8 mouse cellular contexts compared by ENCODE assay signal in the genomic region with DNA sequence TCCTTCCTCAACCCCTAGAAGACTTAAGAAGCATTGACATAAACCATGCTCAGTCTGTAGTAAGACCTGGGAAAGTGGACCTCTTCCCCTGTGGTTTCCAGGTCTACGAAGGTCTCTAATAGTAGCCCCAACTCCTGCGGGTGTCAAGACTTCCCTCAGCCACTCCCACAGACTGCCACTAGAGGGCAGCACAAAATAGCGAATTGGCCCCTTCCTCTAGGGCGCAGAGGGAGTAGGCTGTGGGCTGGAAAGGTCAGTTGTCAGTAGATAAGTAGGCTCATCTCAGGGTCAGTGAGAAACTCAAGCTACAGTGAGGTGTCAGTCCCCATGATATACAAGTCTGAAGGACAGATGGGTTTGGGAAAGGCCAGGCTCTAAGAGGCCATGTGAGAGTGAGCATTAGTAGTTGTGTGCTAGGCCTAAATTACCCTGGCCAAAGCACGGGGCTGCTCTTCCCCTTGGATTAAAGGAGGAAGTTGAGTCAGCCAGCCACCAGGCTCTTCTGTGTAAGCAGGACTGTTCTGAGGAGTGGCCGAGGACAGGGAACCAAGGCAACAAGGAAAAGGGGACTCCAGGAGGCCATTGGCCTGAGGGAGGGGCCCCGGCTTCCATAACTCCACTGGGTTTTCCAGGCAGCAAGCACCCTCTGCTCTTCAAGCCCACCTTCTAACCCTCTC. TPM values are rescaled to one million over a fixed set of nuclear protein-coding genes. Genes with fewer than 3 reads are reported as not detected.
DNase-seq lines count a peak whose midpoint lies in the region; ATAC-seq and TF ChIP-seq lines count a peak whose summit lies in the region.

No protein-coding gene starts in this region.

- H3K4me1 ChIP-seq in intestine, postnatal 0 days (replicated peaks; ENCODE audit: control insufficient read depth, insufficient read depth, low read length) = no peaks in the 10 kb centered on the region
- peaks cover 8% of the 10 kb centered on the region for H3K4me1 ChIP-seq in limb, embryonic 13.5 days
- H3K4me1 ChIP-seq in midbrain, embryonic 16.5 days (ENCODE audit: control insufficient read depth, insufficient read depth, low read length) = peaks cover 32% of the 10 kb centered on the region
- H3K4me1 ChIP-seq in spleen, adult 2 months (ENCODE audit: control insufficient read depth, insufficient read depth, insufficient read length) = no peaks in the 10 kb centered on the region

- peak; percentile 94 for TF ChIP-seq CTCF in intestine, postnatal 0 days (IDR thresholded peaks at IDR 0.05; ENCODE audit: low read depth)
- TF ChIP-seq CTCF in spleen, adult 2 months (IDR thresholded peaks at IDR 0.05; ENCODE audit: extremely low read depth, insufficient read depth, insufficient read length, insufficient replicate concordance) = peak; percentile 90; the same call in 1 of the 2 replicates

- no peak overlapping the region for H3K4me2 ChIP-seq in intestine, postnatal 0 days (replicated peaks; ENCODE audit: low read depth)
- H3K4me2 ChIP-seq in limb, embryonic 13.5 days (replicated peaks) = no peak overlapping the region
- H3K4me2 ChIP-seq in midbrain, embryonic 16.5 days (ENCODE audit: low read length) = peak overlapping the region; percentile 82

- no peak for TF ChIP-seq POLR2A in spleen, adult 2 months (IDR thresholded peaks at IDR 0.05; ENCODE audit: low read depth, low read length)

- H3K4me3 ChIP-seq in intestine, postnatal 0 days (ENCODE audit: low read depth, low read length) = no peak overlapping the region
- H3K4me3 ChIP-seq in limb, embryonic 13.5 days = no peak overlapping the region
- H3K4me3 ChIP-seq in midbrain, embryonic 16.5 days (ENCODE audit: low read depth, low read length) = peak overlapping the region; percentile 78
- no peak overlapping the region for H3K4me3 ChIP-seq in spleen, adult 2 months (ENCODE audit: extremely low read depth, insufficient read depth, insufficient read length)

- DNase-seq in urinary bladder, adult 18-20 months (ENCODE audit: low spot score in 2 of 2) = peak; percentile 53 to 57
- DNase-seq in urinary bladder, postnatal 10 days (ENCODE audit: low spot score) = no peak
- DNase-seq in embryo, embryonic 10 days (ENCODE audit: low spot score) = peak; percentile 93
- peak; percentile 65 to 80 for DNase-seq in gastrocnemius, postnatal 4 days (ENCODE audit: low spot score in 2 of 2)
- DNase-seq in spleen, adult 2 months (ENCODE audit: low read depth in 1 of 2, low spot score in 2 of 2) = peak; percentile 46 to 76

- ATAC-seq in intestine, postnatal 0 days = 0 out of 2 replicates have a peak, but pooled peaks have one; percentile 19
- ATAC-seq in limb, embryonic 13.5 days (ENCODE audit: low FRiP score, low read depth) = 0 out of 2 replicates have a peak, but pooled peaks have one; percentile 15
- ATAC-seq in midbrain, embryonic 16.5 days = no peak

- H3K27ac ChIP-seq in intestine, postnatal 0 days (ENCODE audit: low read depth, low read length) = no peak overlapping the region
- no peak overlapping the region for H3K27ac ChIP-seq in limb, embryonic 13.5 days
- peak overlapping the region; percentile 94 for H3K27ac ChIP-seq in midbrain, embryonic 16.5 days (ENCODE audit: low read length)
- H3K27ac ChIP-seq in spleen, adult 2 months (ENCODE audit: insufficient read depth, low read length) = no peak overlapping the region

- H3K9me3 ChIP-seq in intestine, postnatal 0 days (ENCODE audit: control insufficient read depth) = no peaks in the 10 kb centered on the region
- no peaks in the 10 kb centered on the region for H3K9me3 ChIP-seq in limb, embryonic 13.5 days
- H3K9me3 ChIP-seq in midbrain, embryonic 16.5 days (replicated peaks; ENCODE audit: control insufficient read depth, low read length, poor library complexity, severe bottlenecking) = no peaks in the 10 kb centered on the region

- peaks cover 35% of the 10 kb centered on the region for H3K27me3 ChIP-seq in intestine, postnatal 0 days (replicated peaks; ENCODE audit: control insufficient read depth, insufficient read depth, low read length)
- peaks cover 51% of the 10 kb centered on the region for H3K27me3 ChIP-seq in limb, embryonic 13.5 days
- H3K27me3 ChIP-seq in midbrain, embryonic 16.5 days (ENCODE audit: control insufficient read depth, insufficient read depth, low read depth, low read length) = no peaks in the 10 kb centered on the region
- peaks cover 2% of the 10 kb centered on the region; the same call in 1 of the 2 replicates for H3K27me3 ChIP-seq in spleen, adult 2 months (ENCODE audit: control insufficient read depth, insufficient read depth, low read length)

- H3K9ac ChIP-seq in intestine, postnatal 0 days (ENCODE audit: low read depth, low read length) = no peak overlapping the region
- H3K9ac ChIP-seq in limb, embryonic 13.5 days = no peak overlapping the region
- peak overlapping the region; percentile 96 for H3K9ac ChIP-seq in midbrain, embryonic 16.5 days (ENCODE audit: low read depth, low read length)

- no peaks in the 10 kb centered on the region for H3K36me3 ChIP-seq in intestine, postnatal 0 days (ENCODE audit: control insufficient read depth, insufficient read depth)
- no peaks in the 10 kb centered on the region for H3K36me3 ChIP-seq in limb, embryonic 13.5 days
- H3K36me3 ChIP-seq in midbrain, embryonic 16.5 days (ENCODE audit: control insufficient read depth, insufficient read depth, low read length) = no peaks in the 10 kb centered on the region
- H3K36me3 ChIP-seq in spleen, adult 2 months (ENCODE audit: control insufficient read depth, insufficient read depth, low read length) = no peaks in the 10 kb centered on the region

- WGBS in intestine, postnatal 0 days = 27% methylated on average over 7 of the region's 7 CpGs
- WGBS in limb, embryonic 13.5 days = 22% methylated on average over 7 of the region's 7 CpGs
- WGBS in midbrain, embryonic 16.5 days = 26% methylated on average over 7 of the region's 7 CpGs
- WGBS in spleen, adult 2 months = 32% methylated on average over 7 of the region's 7 CpGs

RNA-seq across cellular contexts. Expression of a gene that starts 9.5 kb away (rescaled TPM):
- not detected for total RNA-seq in gastrocnemius, postnatal 4 days (2021)
- polyA plus RNA-seq in intestine, postnatal 0 days (2015; fragmentation: Nextera tagmentation; extraction: Ambion mirVana) = not detected in 2 replicates
- not detected in 2 replicates for polyA plus RNA-seq in limb, embryonic 13.5 days (2015; fragmentation: Nextera tagmentation; extraction: Ambion mirVana)
- not detected in 2 replicates for polyA plus RNA-seq in midbrain, embryonic 16.5 days (2015; fragmentation: Nextera tagmentation; extraction: Ambion mirVana)
- polyA plus RNA-seq in spleen, adult 2 months (2012; rRNA removed) = not detected in 2 replicates

RNA-seq across cellular contexts. Expression of a gene that starts 24.5 kb away (rescaled TPM):
- 10 to 100 TPM in 1 of 2 experiments, 1 to 10 TPM in 1; 8.4 to 11.2 TPM for total RNA-seq in gastrocnemius, postnatal 4 days (2021)
- polyA plus RNA-seq in intestine, postnatal 0 days (2015; fragmentation: Nextera tagmentation; extraction: Ambion mirVana) = 0.97 and 1.2 TPM in 2 replicates
- 0.18 and 0.52 TPM in 2 replicates for polyA plus RNA-seq in limb, embryonic 13.5 days (2015; fragmentation: Nextera tagmentation; extraction: Ambion mirVana)
- polyA plus RNA-seq in midbrain, embryonic 16.5 days (2015; fragmentation: Nextera tagmentation; extraction: Ambion mirVana) = 55.0 and 61.1 TPM in 2 replicates
- polyA plus RNA-seq in spleen, adult 2 months (2012; rRNA removed) = 0.30 and 0.62 TPM in 2 replicates

RNA-seq across cellular contexts. Expression of a gene that starts 25.2 kb away (rescaled TPM):
- under 1 TPM; 0.26 to 0.32 TPM for total RNA-seq in gastrocnemius, postnatal 4 days (2021)
- polyA plus RNA-seq in intestine, postnatal 0 days (2015; fragmentation: Nextera tagmentation; extraction: Ambion mirVana) = 1.5 and 1.6 TPM in 2 replicates
- polyA plus RNA-seq in limb, embryonic 13.5 days (2015; fragmentation: Nextera tagmentation; extraction: Ambion mirVana) = 1.5 and 1.9 TPM in 2 replicates
- polyA plus RNA-seq in midbrain, embryonic 16.5 days (2015; fragmentation: Nextera tagmentation; extraction: Ambion mirVana) = 24.2 and 35.8 TPM in 2 replicates
- polyA plus RNA-seq in spleen, adult 2 months (2012; rRNA removed) = not detected in 2 replicates

RNA-seq across cellular contexts. Expression of a gene that starts 29.7 kb away (rescaled TPM):
- 10 to 100 TPM; 74.6 to 74.7 TPM for total RNA-seq in gastrocnemius, postnatal 4 days (2021)
- polyA plus RNA-seq in intestine, postnatal 0 days (2015; fragmentation: Nextera tagmentation; extraction: Ambion mirVana) = 134 and 135 TPM in 2 replicates
- 287 and 322 TPM in 2 replicates for polyA plus RNA-seq in limb, embryonic 13.5 days (2015; fragmentation: Nextera tagmentation; extraction: Ambion mirVana)
- polyA plus RNA-seq in midbrain, embryonic 16.5 days (2015; fragmentation: Nextera tagmentation; extraction: Ambion mirVana) = 155 and 182 TPM in 2 replicates
- 175 and 184 TPM in 2 replicates for polyA plus RNA-seq in spleen, adult 2 months (2012; rRNA removed)

RNA-seq across cellular contexts. Expression of a gene that starts 39.8 kb away (rescaled TPM):
- total RNA-seq in gastrocnemius, postnatal 4 days (2021) = 10 to 100 TPM; 22.2 to 29.4 TPM
- polyA plus RNA-seq in intestine, postnatal 0 days (2015; fragmentation: Nextera tagmentation; extraction: Ambion mirVana) = 7.2 and 9.5 TPM in 2 replicates
- 39.8 and 48.3 TPM in 2 replicates for polyA plus RNA-seq in limb, embryonic 13.5 days (2015; fragmentation: Nextera tagmentation; extraction: Ambion mirVana)
- 19.8 and 20.0 TPM in 2 replicates for polyA plus RNA-seq in midbrain, embryonic 16.5 days (2015; fragmentation: Nextera tagmentation; extraction: Ambion mirVana)
- polyA plus RNA-seq in spleen, adult 2 months (2012; rRNA removed) = 7.4 and 8.6 TPM in 2 replicates

Comparison
In these comparisons a context has a peak if more than half of its experiments do, and no peak if none do; other contexts are left out.
1. RNA of a gene that starts 24.5 kb away (polyA plus RNA-seq): 55.0 to 61.1 TPM in midbrain, embryonic 16.5 days; 0.97 to 1.2 TPM in intestine, postnatal 0 days, 0.30 to 0.62 TPM in spleen, adult 2 months and 0.18 to 0.52 TPM in limb, embryonic 13.5 days; every median in the first group is over 10 times any median in the second.